Mouse (Mus musculus): ENCODE results near the gene Srf. TPM values are rescaled to one million over a fixed set of nuclear protein-coding genes. Genes with fewer than 3 reads are reported as not detected.

The Srf gene
- polyA plus RNA-seq, 1 experiment = 42.0 TPM

DNA sequence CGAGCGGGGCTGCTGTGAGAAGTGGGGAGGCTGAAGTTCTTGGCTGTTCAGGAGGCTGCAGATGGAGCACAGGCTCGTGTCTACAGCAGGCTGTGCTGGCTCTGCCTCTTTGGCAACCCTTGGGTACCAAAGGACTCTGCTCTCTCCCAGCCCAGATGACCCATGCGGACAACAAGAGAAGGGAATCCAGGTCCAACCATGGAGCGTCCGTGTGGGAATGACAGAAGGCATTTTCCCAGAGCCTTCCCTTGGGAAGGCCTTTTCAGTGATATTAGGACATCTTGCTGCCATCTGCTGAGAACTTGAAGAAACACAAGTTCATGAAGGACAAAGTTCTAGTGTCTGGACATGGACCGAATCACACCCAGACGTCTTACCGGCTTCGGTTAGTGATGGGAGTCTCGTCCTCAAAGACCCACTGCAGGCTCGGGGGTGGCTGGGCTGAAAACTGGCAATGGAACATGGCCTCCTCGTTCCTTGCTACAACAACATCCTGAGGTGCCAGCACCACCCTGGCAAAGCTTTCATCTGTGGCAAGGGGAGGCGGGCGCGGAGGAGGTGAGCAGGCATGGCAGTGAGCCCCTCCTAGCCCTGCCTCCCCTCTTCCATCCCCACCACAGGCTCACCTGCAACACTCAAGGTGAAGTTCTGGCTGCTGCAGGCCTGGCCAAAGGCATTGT lies 33.8 kb upstream of the Srf start:
- peaks cover 14% of the 10 kb centered on the region for H3K36me3 ChIP-seq (ENCODE audit: control insufficient read depth, insufficient read depth, low read length, poor library complexity, severe bottlenecking)
- no peak for TF ChIP-seq POLR2A (IDR thresholded peaks at IDR 0.05; ENCODE audit: insufficient read depth, low read length)
- no peak for TF ChIP-seq CTCF (IDR thresholded peaks at IDR 0.05; ENCODE audit: low read depth, low read length)
- TF ChIP-seq EP300 (IDR thresholded peaks at IDR 0.05; ENCODE audit: insufficient read depth, low read depth, low read length) = no peak
- peaks cover 10% of the 10 kb centered on the region for H3K4me1 ChIP-seq (ENCODE audit: control insufficient read depth, insufficient read depth, low read length)
- H3K4me3 ChIP-seq (ENCODE audit: low read depth, low read length) = no peak overlapping the region
- no peaks in the 10 kb centered on the region for H3K27me3 ChIP-seq (ENCODE audit: control insufficient read depth, insufficient read depth, low read length, poor library complexity, severe bottlenecking)
- no peak overlapping the region for H3K27ac ChIP-seq (ENCODE audit: insufficient read depth, low read length)
- H3K9me3 ChIP-seq (replicated peaks; ENCODE audit: control insufficient read depth, insufficient read depth, low read length, poor library complexity, severe bottlenecking) = no peaks in the 10 kb centered on the region
- no peak overlapping the region for H3K9ac ChIP-seq (ENCODE audit: low read depth, poor library complexity, severe bottlenecking)

DNA sequence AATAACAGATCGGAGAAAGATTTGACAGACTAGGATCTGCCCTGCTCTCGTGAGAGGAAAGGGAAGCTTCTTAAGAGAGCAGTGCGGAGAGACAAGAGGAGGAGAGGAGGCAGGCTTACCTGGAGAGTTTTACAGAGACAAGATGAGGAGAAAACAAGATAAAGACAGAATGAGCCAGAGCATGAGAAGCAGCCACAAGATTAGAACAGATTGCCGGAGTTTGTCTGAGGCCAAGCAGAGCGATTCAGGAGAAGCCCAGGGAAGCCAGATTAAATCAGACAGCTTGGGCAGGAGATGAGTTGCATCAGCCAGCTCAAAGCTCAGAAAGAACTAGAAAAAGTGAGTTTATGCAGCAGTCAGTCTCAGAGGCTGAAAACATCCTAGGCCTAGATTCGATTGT lies 32.9 kb upstream of the Srf start:
- Histone ChIP-seq H3K27ac (ENCODE audit: insufficient read depth, low read length) (no peak overlapping the region), H3K4me1 (ENCODE audit: control insufficient read depth, insufficient read depth, low read length) (peaks cover 10% of the 10 kb centered on the region), H3K9ac (ENCODE audit: low read depth, poor library complexity, severe bottlenecking) (no peak overlapping the region), H3K27me3 (ENCODE audit: control insufficient read depth, insufficient read depth, low read length, poor library complexity, severe bottlenecking) (no peaks in the 10 kb centered on the region), H3K4me3 (ENCODE audit: low read depth, low read length) (no peak overlapping the region), H3K9me3 (replicated peaks; ENCODE audit: control insufficient read depth, insufficient read depth, low read length, poor library complexity, severe bottlenecking) (no peaks in the 10 kb centered on the region), H3K36me3 (ENCODE audit: control insufficient read depth, insufficient read depth, low read length, poor library complexity, severe bottlenecking) (peaks cover 14% of the 10 kb centered on the region)
- no peak for TF ChIP-seq CTCF (IDR thresholded peaks at IDR 0.05; ENCODE audit: low read depth, low read length)
- no peak for TF ChIP-seq POLR2A (IDR thresholded peaks at IDR 0.05; ENCODE audit: insufficient read depth, low read length)
- no peak for TF ChIP-seq EP300 (IDR thresholded peaks at IDR 0.05; ENCODE audit: insufficient read depth, low read depth, low read length)

DNA sequence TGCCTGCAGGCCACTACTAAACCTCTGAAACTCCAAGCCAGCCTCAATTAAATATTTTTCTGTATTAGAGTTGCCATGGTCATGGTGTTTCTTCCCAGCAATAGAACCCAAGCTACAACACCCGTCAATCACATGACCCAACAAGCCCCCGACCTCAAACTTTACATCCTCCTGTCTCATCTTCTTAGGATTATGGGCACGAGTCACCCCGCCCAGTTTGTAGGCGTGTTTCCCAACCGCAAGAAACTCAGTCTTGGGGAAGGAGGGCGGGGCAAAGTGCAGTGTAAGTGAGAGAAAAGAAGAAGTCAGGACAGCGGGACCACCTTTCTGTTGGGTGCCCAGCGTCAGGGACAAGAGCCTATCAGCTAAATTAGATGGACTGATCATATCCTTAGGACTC lies 32.2 kb upstream of the Srf start:
- Histone ChIP-seq H3K27me3 (ENCODE audit: control insufficient read depth, insufficient read depth, low read length, poor library complexity, severe bottlenecking) (no peaks in the 10 kb centered on the region), H3K36me3 (ENCODE audit: control insufficient read depth, insufficient read depth, low read length, poor library complexity, severe bottlenecking) (peaks cover 14% of the 10 kb centered on the region), H3K9ac (ENCODE audit: low read depth, poor library complexity, severe bottlenecking) (no peak overlapping the region), H3K27ac (ENCODE audit: insufficient read depth, low read length) (no peak overlapping the region), H3K9me3 (replicated peaks; ENCODE audit: control insufficient read depth, insufficient read depth, low read length, poor library complexity, severe bottlenecking) (no peaks in the 10 kb centered on the region), H3K4me1 (ENCODE audit: control insufficient read depth, insufficient read depth, low read length) (peaks cover 7% of the 10 kb centered on the region), H3K4me3 (ENCODE audit: low read depth, low read length) (no peak overlapping the region)
- no peak for TF ChIP-seq EP300 (IDR thresholded peaks at IDR 0.05; ENCODE audit: insufficient read depth, low read depth, low read length)
- no peak for TF ChIP-seq POLR2A (IDR thresholded peaks at IDR 0.05; ENCODE audit: insufficient read depth, low read length)
- TF ChIP-seq CTCF (IDR thresholded peaks at IDR 0.05; ENCODE audit: low read depth, low read length) = no peak

DNA sequence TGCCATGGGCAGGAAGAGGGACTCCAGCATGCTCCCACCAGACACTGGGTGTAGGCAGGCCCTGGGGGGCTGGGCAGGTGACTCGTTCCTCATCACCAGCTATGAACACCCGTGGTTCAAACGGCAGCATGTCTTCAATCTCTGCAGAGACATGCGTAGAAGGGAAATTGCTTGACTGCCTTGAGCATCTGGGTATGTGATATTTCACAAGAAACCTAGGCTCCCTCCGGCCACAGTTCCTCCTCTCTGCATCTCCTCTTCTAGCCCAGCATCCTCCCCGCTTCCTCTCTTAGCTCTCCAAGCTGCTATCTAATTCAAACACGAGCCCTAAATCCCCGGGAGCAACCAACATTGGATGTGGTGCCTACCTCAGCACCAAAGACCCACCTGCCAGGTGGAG lies 30.4 kb upstream of the Srf start:
- Histone ChIP-seq H3K4me1 (ENCODE audit: control insufficient read depth, insufficient read depth, low read length) (no peaks in the 10 kb centered on the region), H3K9ac (ENCODE audit: low read depth, poor library complexity, severe bottlenecking) (no peak overlapping the region), H3K27me3 (ENCODE audit: control insufficient read depth, insufficient read depth, low read length, poor library complexity, severe bottlenecking) (no peaks in the 10 kb centered on the region), H3K4me3 (ENCODE audit: low read depth, low read length) (no peak overlapping the region), H3K9me3 (replicated peaks; ENCODE audit: control insufficient read depth, insufficient read depth, low read length, poor library complexity, severe bottlenecking) (no peaks in the 10 kb centered on the region), H3K36me3 (ENCODE audit: control insufficient read depth, insufficient read depth, low read length, poor library complexity, severe bottlenecking) (peaks cover 14% of the 10 kb centered on the region), H3K27ac (ENCODE audit: insufficient read depth, low read length) (no peak overlapping the region)
- no peak for TF ChIP-seq CTCF (IDR thresholded peaks at IDR 0.05; ENCODE audit: low read depth, low read length)
- no peak for TF ChIP-seq EP300 (IDR thresholded peaks at IDR 0.05; ENCODE audit: insufficient read depth, low read depth, low read length)
- no peak for TF ChIP-seq POLR2A (IDR thresholded peaks at IDR 0.05; ENCODE audit: insufficient read depth, low read length)

DNA sequence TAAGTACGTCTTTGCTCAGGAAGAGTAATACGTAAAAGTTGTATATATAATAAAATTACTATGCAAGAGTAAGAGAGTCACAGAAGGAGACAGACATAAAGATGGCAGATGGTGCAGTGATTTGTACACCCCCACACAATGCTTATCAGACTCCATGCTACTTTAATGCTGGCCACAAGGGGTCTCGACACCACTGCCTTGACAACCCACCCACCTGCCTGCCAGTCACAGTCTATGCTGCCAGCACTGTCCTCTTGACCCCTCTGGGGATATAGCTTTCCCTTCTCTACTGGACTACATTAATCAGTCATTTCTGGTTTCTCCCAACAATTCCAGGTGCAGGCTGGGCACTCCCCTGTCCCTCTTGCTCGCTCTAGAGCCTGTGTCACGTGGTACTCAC lies 22.7 kb upstream of the Srf start:
- no peaks in the 10 kb centered on the region for H3K4me1 ChIP-seq (ENCODE audit: control insufficient read depth, insufficient read depth, low read length)
- H3K36me3 ChIP-seq (ENCODE audit: control insufficient read depth, insufficient read depth, low read length, poor library complexity, severe bottlenecking) = peaks cover 23% of the 10 kb centered on the region

DNA sequence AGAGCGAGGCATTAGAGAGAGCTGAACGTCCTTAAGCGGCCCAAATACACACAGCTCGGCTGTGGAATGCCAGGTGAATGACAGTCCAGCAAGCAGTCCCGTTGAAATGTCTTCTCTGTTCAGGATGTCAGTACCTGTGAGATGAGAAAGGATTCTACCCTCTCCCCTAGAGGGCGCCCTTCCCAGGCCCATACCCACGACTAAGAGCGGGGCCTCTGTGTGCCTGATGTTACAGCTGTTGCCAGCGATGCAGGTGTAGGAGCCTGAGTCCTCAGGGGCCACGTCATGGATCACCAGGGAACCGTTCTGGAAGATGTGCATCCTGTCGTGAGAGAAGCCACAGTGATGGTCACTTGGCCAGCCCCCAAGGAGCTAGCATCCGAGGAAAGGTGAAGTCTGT lies 20.1 kb upstream of the Srf start:
- Histone ChIP-seq H3K4me1 (ENCODE audit: control insufficient read depth, insufficient read depth, low read length) (no peaks in the 10 kb centered on the region), H3K9ac (ENCODE audit: low read depth, poor library complexity, severe bottlenecking) (no peak overlapping the region), H3K27me3 (ENCODE audit: control insufficient read depth, insufficient read depth, low read length, poor library complexity, severe bottlenecking) (no peaks in the 10 kb centered on the region), H3K4me3 (ENCODE audit: low read depth, low read length) (no peak overlapping the region), H3K36me3 (ENCODE audit: control insufficient read depth, insufficient read depth, low read length, poor library complexity, severe bottlenecking) (peaks cover 26% of the 10 kb centered on the region), H3K27ac (ENCODE audit: insufficient read depth, low read length) (no peak overlapping the region), H3K9me3 (replicated peaks; ENCODE audit: control insufficient read depth, insufficient read depth, low read length, poor library complexity, severe bottlenecking) (no peaks in the 10 kb centered on the region)
- TF ChIP-seq CTCF (IDR thresholded peaks at IDR 0.05; ENCODE audit: low read depth, low read length) = peak; percentile 49
- TF ChIP-seq POLR2A (IDR thresholded peaks at IDR 0.05; ENCODE audit: insufficient read depth, low read length) = no peak
- no peak for TF ChIP-seq EP300 (IDR thresholded peaks at IDR 0.05; ENCODE audit: insufficient read depth, low read depth, low read length)

More for the DNA sequence above, 22.7 kb upstream of the Srf start:
- Histone ChIP-seq H3K9me3 (replicated peaks; ENCODE audit: control insufficient read depth, insufficient read depth, low read length, poor library complexity, severe bottlenecking) (no peaks in the 10 kb centered on the region), H3K27me3 (ENCODE audit: control insufficient read depth, insufficient read depth, low read length, poor library complexity, severe bottlenecking) (no peaks in the 10 kb centered on the region), H3K27ac (ENCODE audit: insufficient read depth, low read length) (no peak overlapping the region), H3K9ac (ENCODE audit: low read depth, poor library complexity, severe bottlenecking) (no peak overlapping the region), H3K4me3 (ENCODE audit: low read depth, low read length) (no peak overlapping the region)
- TF ChIP-seq CTCF (IDR thresholded peaks at IDR 0.05; ENCODE audit: low read depth, low read length) = no peak
- TF ChIP-seq POLR2A (IDR thresholded peaks at IDR 0.05; ENCODE audit: insufficient read depth, low read length) = no peak
